Mouse (Mus musculus) neural tube, embryonic 10.5 days (tissue): ENCODE results near the gene Mtf2.
"Not testable (repeated sequence)": the region's sequence is repeated elsewhere in the genome, so short reads cannot be mapped to it uniquely, and the experiment has no call there.

Experiments used
- DNase-seq: peaks from one replicate; pipeline ENCODE4 v3.0.0-alpha.2; 2017; ENCODE audit warnings: low spot score; ENCODE audit errors: extremely low spot score

Gene Mtf2

GRCm38 (mm10) chr5:108082380-108082779 lies 16.9 kb downstream of the Mtf2 start:
- no peak for DNase-seq

GRCm38 (mm10) chr5:108085440-108085839 lies 20.0 kb downstream of the Mtf2 start:
- DNase-seq: no peak

GRCm38 (mm10) chr5:108092731-108093130 lies 27.3 kb downstream of the Mtf2 start:
- DNase-seq: not testable (repeated sequence)

- DNase-seq: no peak
Observed at GRCm38 (mm10) chr5:108097676-108098075, 32.2 kb downstream of the Mtf2 start.

- DNase-seq: no peak
Observed at GRCm38 (mm10) chr5:108100196-108100595, 34.7 kb downstream of the Mtf2 start.

GRCm38 (mm10) chr5:108104306-108104705 lies 38.8 kb downstream of the Mtf2 start:
- DNase-seq: no peak

GRCm38 (mm10) chr5:108109346-108109745 lies 43.9 kb downstream of the Mtf2 start:
- no peak for DNase-seq

- DNase-seq: no peak
Observed at GRCm38 (mm10) chr5:108117693-108118092, 52.2 kb downstream of the Mtf2 start.

- no peak for DNase-seq
Observed at GRCm38 (mm10) chr5:108120221-108120900, 54.9 kb downstream of the Mtf2 start.

- no peak for DNase-seq
Observed at GRCm38 (mm10) chr5:108131849-108132440, 66.5 kb downstream of the Mtf2 start.

GRCm38 (mm10) chr5:108132441-108133243 lies 67.2 kb downstream of the Mtf2 start, which contains the start of the genes Tmed5 and Ccdc18:
Tmed5 (minus strand) TSS chr5:108132620.
Ccdc18 (plus strand) TSS chr5:108132875.
- peak; percentile 97 for DNase-seq

GRCm38 (mm10) chr5:108152592-108152991 lies 87.1 kb downstream of the Mtf2 start:
- DNase-seq: no peak
